Mouse (Mus musculus): ENCODE measurements around the gene Sppl2b.

DNA sequence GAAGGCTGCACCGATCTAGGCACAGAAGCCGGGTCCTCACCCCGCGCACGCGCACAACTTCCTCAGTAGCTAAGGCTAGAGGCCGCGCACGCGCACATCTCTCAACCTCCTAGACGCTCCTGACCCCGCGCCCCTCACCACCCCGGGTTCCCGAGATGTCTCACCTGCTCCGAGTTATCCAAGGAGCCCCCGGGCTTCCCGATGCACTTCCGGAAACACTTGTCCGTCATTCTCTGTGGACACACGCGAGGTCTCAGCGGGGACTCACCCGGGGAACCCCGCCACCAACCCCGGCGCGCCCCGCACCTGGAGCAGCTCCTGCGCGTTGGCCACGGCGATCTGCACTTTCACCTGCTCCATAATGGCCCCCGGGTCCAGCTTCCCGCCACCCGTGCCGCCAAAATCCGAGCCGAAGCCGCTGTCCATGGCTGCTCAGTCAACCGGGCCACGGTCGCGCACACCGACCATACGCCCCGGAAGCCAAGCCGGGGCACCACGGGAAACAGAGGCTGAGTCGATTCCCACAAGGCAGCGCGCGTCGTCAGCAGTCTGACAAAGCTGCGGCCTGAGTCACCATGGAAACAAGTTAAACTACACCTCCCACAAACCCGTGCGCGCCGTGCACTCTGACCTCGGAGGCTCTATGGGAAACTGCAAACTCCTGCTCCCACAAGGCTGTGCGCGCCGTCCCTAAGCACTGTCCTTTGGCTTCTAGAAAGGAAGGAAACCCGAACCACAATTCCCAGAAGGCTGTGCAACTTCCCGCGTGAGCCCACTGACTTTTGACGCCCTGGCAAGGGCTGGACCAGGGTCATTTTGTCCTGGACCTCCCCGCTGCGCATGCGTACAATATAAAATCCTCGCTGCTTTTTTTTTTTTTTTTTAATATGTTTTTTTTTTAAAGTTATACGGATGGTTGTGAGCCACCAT, 45.5 kb downstream of the Sppl2b start, which contains the start of gene Timm13:
- TF ChIP-seq GATA1 (IDR thresholded peaks at IDR 0.05; ENCODE audit: borderline replicate concordance, low read length) (no peak), FLI1 (IDR thresholded peaks at IDR 0.05; ENCODE audit: low read length) (peak; percentile 43; the same call in 1 of the 2 replicates)
